ENCODE assay signal across 13 mouse cellular contexts in the genomic region with DNA sequence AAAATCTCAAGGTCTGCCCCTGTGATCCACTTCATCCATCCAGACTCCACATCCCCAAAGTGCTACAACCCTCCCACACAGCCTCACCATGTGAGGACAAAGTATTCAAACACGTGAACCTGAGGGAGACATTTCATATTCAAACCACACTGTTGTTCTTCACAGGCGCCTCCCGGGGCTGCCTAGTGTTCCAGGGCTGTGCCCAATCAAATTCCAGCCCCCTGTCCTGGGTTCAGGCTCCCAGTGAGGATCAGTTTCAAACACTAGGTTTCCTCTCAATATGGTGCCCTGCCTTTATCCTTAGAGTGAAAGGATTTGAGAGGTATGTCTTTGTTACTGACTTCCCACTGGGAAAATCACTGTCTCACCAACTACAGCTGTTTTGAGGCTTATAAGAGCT. TPM values are rescaled to one million over a fixed set of nuclear protein-coding genes. Genes with fewer than 3 reads are reported as not detected.
"Had no signal": no experiment of that assay in that cellular context is flagged by ENCODE, and none has a peak within 500 bp of the region (broad histone marks: within the 10 kb centered on the region; RNA-seq: fewer than 3 reads in every experiment).

No protein-coding gene starts in this region.

- DNase-seq: kidney, postnatal 10 days; kidney, postnatal 36 days; layer of hippocampus, postnatal 36 days; liver, embryonic 13.5 days; lung, adult 2 months; lung, postnatal 14 days; lung, postnatal 4 days; midbrain, embryonic 14.5 days; right cerebral cortex, postnatal 4 days; thymus, adult 2 months; thymus, postnatal 14 days; thymus, postnatal 4 days had no signal

RNA-seq across cellular contexts. Expression of gene Rin2, which starts 18.9 kb away (rescaled TPM):
- total RNA-seq: megakaryocyte-erythroid progenitor cell, adult 5-6 weeks had no signal
